Mouse (Mus musculus) stomach, embryonic 15.5 days (tissue): ENCODE data around the gene Foxj3. TPM values are rescaled to one million over a fixed set of nuclear protein-coding genes. Genes with fewer than 3 reads are reported as not detected.

Experiments used
- ATAC-seq: fragments of 200-750 bp; cut with Nextera tagmentation; 2 replicates; pipeline ENCODE4 v1.8.0; 2017; ENCODE audit warnings: low read depth, moderate number of reproducible peaks, moderate TSS enrichment; ENCODE audit not compliant: insufficient read depth, low FRiP score
- H3K27ac ChIP-seq: fragments of 300-500 bp; sonication (generic); 2 replicates; pipeline ENCODE4 v1.5.1; 2015; ENCODE audit warnings: mild to moderate bottlenecking, inconsistent platforms
- H3K27me3 ChIP-seq: fragments of 300-500 bp; sonication (generic); replicated peaks from 2 replicates; pipeline ENCODE4 v1.6.1; 2015; ENCODE audit warnings: inconsistent platforms
- H3K36me3 ChIP-seq: fragments of 300-500 bp; sonication (generic); 2 replicates; pipeline ENCODE4 v1.6.1; 2015; ENCODE audit warnings: inconsistent platforms
- H3K4me1 ChIP-seq: fragments of 300-500 bp; sonication (generic); 2 replicates; pipeline ENCODE4 v1.6.1; 2015; ENCODE audit warnings: inconsistent platforms
- H3K4me2 ChIP-seq: fragments of 300-500 bp; sonication (generic); 2 replicates; pipeline ENCODE4 v1.6.1; 2015; ENCODE audit warnings: mild to moderate bottlenecking, inconsistent platforms
- H3K4me3 ChIP-seq: fragments of 300-500 bp; sonication (generic); replicated peaks from 2 replicates; pipeline ENCODE4 v1.5.1; 2015; ENCODE audit warnings: inconsistent platforms
- H3K9ac ChIP-seq: fragments of 300-500 bp; sonication (generic); 2 replicates; pipeline ENCODE4 v1.6.1; 2015; ENCODE audit warnings: inconsistent platforms
- H3K9me3 ChIP-seq: fragments of 300-500 bp; sonication (generic); 2 replicates; pipeline ENCODE4 v1.6.1; 2016; ENCODE audit warnings: inconsistent platforms
- WGBS: fragments of 180-500 bp; shearing (Covaris S2); methylation state at CpG from one replicate; pipeline ENCODE4 v1.1.7; 2015; 5-methylcytosine and 5-hydroxymethylcytosine counted together
- polyA plus RNA-seq: library from polyadenylated mRNA; unstranded; fragments of >200 nt; fragmentation: Nextera tagmentation; extraction: Ambion mirVana; gene quantifications from 2 replicates; pipeline ENCODE4 v1.2.1, GENCODE M21; 2015

Gene Foxj3
- polyA plus RNA-seq, 1 experiment from 2014 or later: 18.2 TPM

GRCm38 (mm10) chr4:119575459-119575858, 38.7 kb downstream of the Foxj3 start:
- H3K4me1 ChIP-seq: no peaks in the 10 kb centered on the region
- no peak overlapping the region for H3K27ac ChIP-seq
- no peak overlapping the region for H3K9ac ChIP-seq
- no peaks in the 10 kb centered on the region for H3K27me3 ChIP-seq
- no peaks in the 10 kb centered on the region for H3K9me3 ChIP-seq
- no peak overlapping the region for H3K4me3 ChIP-seq
- no peak for ATAC-seq
- 76% methylated on average over 3 of the region's 3 CpGs for WGBS
- no peak overlapping the region for H3K4me2 ChIP-seq
- H3K36me3 ChIP-seq: 0 out of 2 replicates have a peak, but pooled peaks cover 5% of the 10 kb centered on the region

- H3K4me1 ChIP-seq: no peaks in the 10 kb centered on the region
- H3K4me3 ChIP-seq: no peak overlapping the region
- H3K9ac ChIP-seq: no peak overlapping the region
- H3K36me3 ChIP-seq: peaks cover 3% of the 10 kb centered on the region; the same call in 1 of the 2 replicates
- WGBS: 95% methylated on average over 2 of the region's 2 CpGs
- no peak overlapping the region for H3K4me2 ChIP-seq
- H3K27ac ChIP-seq: no peak overlapping the region
- no peaks in the 10 kb centered on the region for H3K27me3 ChIP-seq
- no peaks in the 10 kb centered on the region for H3K9me3 ChIP-seq
- ATAC-seq: no peak
These were observed 51.2 kb downstream of the Foxj3 start for GRCm38 (mm10) chr4:119588037-119588436.

- Histone ChIP-seq H3K36me3 (peaks cover 3% of the 10 kb centered on the region; the same call in 1 of the 2 replicates), H3K4me3 (no peak overlapping the region), H3K9ac (no peak overlapping the region), H3K4me1 (no peaks in the 10 kb centered on the region), H3K27ac (no peak overlapping the region), H3K27me3 (no peaks in the 10 kb centered on the region), H3K4me2 (no peak overlapping the region), H3K9me3 (no peaks in the 10 kb centered on the region)
- WGBS: 68% methylated on average over 2 of the region's 2 CpGs
- no peak for ATAC-seq
These were observed 52.6 kb downstream of the Foxj3 start for GRCm38 (mm10) chr4:119589423-119589822.

DNA sequence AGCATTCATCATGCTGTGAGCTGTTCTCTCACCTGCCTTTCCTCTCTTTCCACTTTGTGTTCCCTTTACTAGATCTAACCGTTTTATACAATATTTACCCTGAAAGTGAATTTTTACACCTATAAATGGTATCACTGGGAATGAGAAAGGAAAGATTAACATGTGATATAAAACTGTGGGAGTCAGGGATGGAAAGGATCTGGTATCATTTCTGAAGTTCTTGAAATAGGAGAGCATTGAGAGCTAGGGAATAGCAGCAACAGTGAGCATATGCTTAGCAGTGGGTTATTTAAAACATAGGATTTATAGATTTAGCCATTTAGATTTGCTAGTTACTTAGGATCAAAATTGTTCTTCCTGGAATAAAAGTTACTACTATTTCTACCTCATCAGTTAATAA, 53.2 kb downstream of the Foxj3 start:
- Histone ChIP-seq H3K4me3 (no peak overlapping the region), H3K27ac (no peak overlapping the region)

GRCm38 (mm10) chr4:119592479-119592878, 55.7 kb downstream of the Foxj3 start:
- WGBS: 81% methylated on average over 3 of the region's 3 CpGs
- Histone ChIP-seq H3K4me2 (no peak overlapping the region), H3K4me3 (no peak overlapping the region), H3K4me1 (no peaks in the 10 kb centered on the region), H3K36me3 (no peaks in the 10 kb centered on the region; the same call in 1 of the 2 replicates), H3K27me3 (no peaks in the 10 kb centered on the region), H3K9me3 (no peaks in the 10 kb centered on the region), H3K9ac (no peak overlapping the region), H3K27ac (no peak overlapping the region)
- no peak for ATAC-seq

More for the DNA sequence above, 53.2 kb downstream of the Foxj3 start:
- Histone ChIP-seq H3K4me1 (no peaks in the 10 kb centered on the region), H3K9me3 (no peaks in the 10 kb centered on the region), H3K27me3 (no peaks in the 10 kb centered on the region), H3K9ac (no peak overlapping the region), H3K36me3 (peaks cover 3% of the 10 kb centered on the region; the same call in 1 of the 2 replicates), H3K4me2 (no peak overlapping the region)
- 79% methylated on average over 1 of the region's 1 CpGs for WGBS
- ATAC-seq: no peak

- Histone ChIP-seq H3K9ac (no peak overlapping the region), H3K4me1 (no peaks in the 10 kb centered on the region), H3K9me3 (no peaks in the 10 kb centered on the region), H3K36me3 (no peaks in the 10 kb centered on the region), H3K4me3 (no peak overlapping the region), H3K4me2 (no peak overlapping the region), H3K27me3 (no peaks in the 10 kb centered on the region), H3K27ac (no peak overlapping the region)
- WGBS: 89% methylated on average over 14 of the region's 14 CpGs
- ATAC-seq: no peak
These were observed 57.5 kb downstream of the Foxj3 start for GRCm38 (mm10) chr4:119594331-119594730.

GRCm38 (mm10) chr4:119599605-119600004, 62.8 kb downstream of the Foxj3 start:
- Histone ChIP-seq H3K36me3 (0 out of 2 replicates have a peak, but pooled peaks cover 2% of the 10 kb centered on the region), H3K27ac (no peak overlapping the region), H3K9me3 (no peaks in the 10 kb centered on the region), H3K9ac (no peak overlapping the region), H3K4me2 (no peak overlapping the region), H3K27me3 (no peaks in the 10 kb centered on the region), H3K4me1 (no peaks in the 10 kb centered on the region), H3K4me3 (no peak overlapping the region)
- WGBS: 38% methylated on average over 1 of the region's 1 CpGs
- ATAC-seq: no peak

DNA sequence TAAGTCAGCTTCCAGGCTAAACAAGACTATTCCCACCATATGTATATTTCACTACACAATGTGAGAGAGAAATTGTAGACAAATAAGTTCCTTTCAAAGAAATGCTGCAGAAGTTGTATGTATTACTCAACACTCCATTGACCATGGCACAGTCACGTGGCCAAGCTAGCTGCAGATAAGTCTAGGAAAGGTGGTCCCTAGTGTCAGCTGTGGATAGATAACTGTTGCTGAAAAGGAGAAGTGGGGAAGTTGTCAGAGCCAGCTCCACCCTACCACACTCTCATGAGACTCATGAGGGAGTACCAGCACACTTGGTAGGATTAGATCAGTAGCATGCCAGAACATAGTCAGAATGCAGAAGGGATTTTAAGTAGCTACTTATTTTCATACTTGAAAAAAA, 72.7 kb downstream of the Foxj3 start:
- Histone ChIP-seq H3K4me1 (no peaks in the 10 kb centered on the region), H3K4me2 (no peak overlapping the region), H3K27ac (no peak overlapping the region), H3K9ac (no peak overlapping the region), H3K9me3 (no peaks in the 10 kb centered on the region), H3K27me3 (no peaks in the 10 kb centered on the region), H3K4me3 (no peak overlapping the region), H3K36me3 (0 out of 2 replicates have a peak, but pooled peaks cover 8% of the 10 kb centered on the region)
- no peak for ATAC-seq
- WGBS: 79% methylated on average over 1 of the region's 1 CpGs

GRCm38 (mm10) chr4:119614078-119614477, 77.3 kb downstream of the Foxj3 start:
- Histone ChIP-seq H3K4me2 (no peak overlapping the region), H3K27ac (no peak overlapping the region), H3K4me3 (no peak overlapping the region), H3K9me3 (no peaks in the 10 kb centered on the region), H3K36me3 (no peaks in the 10 kb centered on the region), H3K9ac (no peak overlapping the region), H3K4me1 (no peaks in the 10 kb centered on the region), H3K27me3 (no peaks in the 10 kb centered on the region)
- no peak for ATAC-seq
- 31% methylated on average over 1 of the region's 1 CpGs for WGBS

GRCm38 (mm10) chr4:119614724-119615123, 77.9 kb downstream of the Foxj3 start:
- no peaks in the 10 kb centered on the region for H3K9me3 ChIP-seq
- 53% methylated on average over 4 of the region's 4 CpGs for WGBS
- no peak for ATAC-seq
- no peak overlapping the region for H3K9ac ChIP-seq
- H3K4me2 ChIP-seq: no peak overlapping the region
- no peak overlapping the region for H3K27ac ChIP-seq
- peaks cover 3% of the 10 kb centered on the region; the same call in 1 of the 2 replicates for H3K36me3 ChIP-seq
- no peaks in the 10 kb centered on the region for H3K27me3 ChIP-seq
- no peak overlapping the region for H3K4me3 ChIP-seq
- no peaks in the 10 kb centered on the region for H3K4me1 ChIP-seq

DNA sequence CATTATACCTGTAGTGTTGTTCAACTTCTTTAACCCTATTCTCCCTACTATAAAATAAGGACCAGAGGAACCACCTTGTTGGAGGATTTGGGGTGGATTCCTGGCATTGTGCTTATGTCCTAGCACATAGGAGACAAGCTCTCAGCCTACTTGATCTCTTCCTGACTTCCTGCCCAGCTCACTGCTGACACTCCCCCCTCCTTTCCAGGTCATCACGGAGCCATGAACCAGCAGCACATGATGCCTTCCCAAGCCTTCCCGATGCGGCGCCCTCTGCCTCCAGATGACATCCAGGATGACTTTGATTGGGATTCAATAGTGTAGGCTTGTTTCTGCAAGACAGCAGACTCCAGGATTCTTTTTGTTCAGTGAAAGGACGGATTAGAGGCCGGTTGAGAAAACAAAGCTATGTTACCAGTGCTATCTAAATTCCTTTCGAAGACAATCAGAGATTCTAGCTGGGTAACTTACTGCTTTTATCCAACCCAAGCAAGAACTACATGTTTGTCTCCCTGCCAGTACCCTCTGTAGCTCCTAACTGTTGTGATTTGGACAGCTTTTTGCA, 89.4 kb downstream of the Foxj3 start:
- H3K4me1 ChIP-seq: no peaks in the 10 kb centered on the region
- H3K36me3 ChIP-seq: peaks cover 26% of the 10 kb centered on the region
- H3K4me3 ChIP-seq: no peak overlapping the region
- WGBS: 77% methylated on average over 7 of the region's 7 CpGs
- no peaks in the 10 kb centered on the region for H3K9me3 ChIP-seq
- no peaks in the 10 kb centered on the region for H3K27me3 ChIP-seq
- no peak for ATAC-seq
- H3K4me2 ChIP-seq: no peak overlapping the region
- H3K27ac ChIP-seq: no peak overlapping the region
- no peak overlapping the region for H3K9ac ChIP-seq

- Histone ChIP-seq H3K9ac (no peak overlapping the region), H3K27me3 (no peaks in the 10 kb centered on the region), H3K4me3 (no peak overlapping the region), H3K4me2 (no peak overlapping the region), H3K27ac (no peak overlapping the region), H3K36me3 (peaks cover 26% of the 10 kb centered on the region), H3K9me3 (no peaks in the 10 kb centered on the region), H3K4me1 (no peaks in the 10 kb centered on the region)
- no peak for ATAC-seq
- WGBS: 87% methylated on average over 3 of the region's 3 CpGs
These were observed 90.1 kb downstream of the Foxj3 start for GRCm38 (mm10) chr4:119626876-119627275.

GRCm38 (mm10) chr4:119627317-119627716, 90.5 kb downstream of the Foxj3 start:
- H3K36me3 ChIP-seq: peaks cover 26% of the 10 kb centered on the region
- H3K4me3 ChIP-seq: no peak overlapping the region
- 80% methylated on average over 4 of the region's 4 CpGs for WGBS
- ATAC-seq: no peak
- no peaks in the 10 kb centered on the region for H3K9me3 ChIP-seq
- H3K4me1 ChIP-seq: no peaks in the 10 kb centered on the region
- no peak overlapping the region for H3K9ac ChIP-seq
- H3K27ac ChIP-seq: no peak overlapping the region
- no peak overlapping the region for H3K4me2 ChIP-seq
- H3K27me3 ChIP-seq: no peaks in the 10 kb centered on the region
